Mouse (Mus musculus): ENCODE results near the gene Hist1h2ba. TPM values are rescaled to one million over a fixed set of nuclear protein-coding genes. Genes with fewer than 3 reads are reported as not detected.

Gene Hist1h2ba
- polyA plus RNA-seq, 1 experiment, result not detected

DNA sequence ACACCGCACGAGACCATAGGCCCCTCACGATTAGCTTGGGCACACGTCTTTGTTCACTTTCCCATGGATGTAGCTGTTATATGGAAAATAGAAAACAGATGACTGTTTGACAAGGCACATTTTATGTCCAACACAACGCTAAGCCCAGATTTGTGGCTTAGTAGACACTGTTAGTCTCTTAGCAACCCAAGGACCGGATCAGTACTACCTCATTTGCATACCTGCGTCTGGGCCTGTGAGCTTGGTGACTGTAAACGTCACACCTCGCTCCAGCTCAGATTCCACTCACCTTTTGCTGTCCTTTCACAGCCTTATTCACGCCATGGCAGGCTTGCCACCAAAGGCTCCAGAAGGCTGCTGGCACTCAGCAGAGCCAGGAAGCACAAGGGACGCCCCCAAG, 3.1 kb downstream of the Hist1h2ba start:
- Histone ChIP-seq H3K9me3 (replicated peaks; ENCODE audit: control insufficient read depth, insufficient read depth, low read length, poor library complexity, severe bottlenecking) (no peaks in the 10 kb centered on the region), H3K9ac (ENCODE audit: low read depth, poor library complexity, severe bottlenecking) (no peak overlapping the region), H3K4me1 (ENCODE audit: control insufficient read depth, insufficient read depth, low read length) (no peaks in the 10 kb centered on the region), H3K36me3 (ENCODE audit: control insufficient read depth, insufficient read depth, low read length, poor library complexity, severe bottlenecking) (no peaks in the 10 kb centered on the region), H3K27me3 (ENCODE audit: control insufficient read depth, insufficient read depth, low read length, poor library complexity, severe bottlenecking) (no peaks in the 10 kb centered on the region), H3K4me3 (ENCODE audit: low read depth, low read length) (no peak overlapping the region), H3K27ac (ENCODE audit: insufficient read depth, low read length) (no peak overlapping the region)
- TF ChIP-seq EP300 (IDR thresholded peaks at IDR 0.05; ENCODE audit: insufficient read depth, low read depth, low read length), result no peak
- no peak for TF ChIP-seq CTCF (IDR thresholded peaks at IDR 0.05; ENCODE audit: low read depth, low read length)
- no peak for TF ChIP-seq POLR2A (IDR thresholded peaks at IDR 0.05; ENCODE audit: insufficient read depth, low read length)

GRCm38 (mm10) chr13:23930461-23930860, 3.5 kb downstream of the Hist1h2ba start:
- TF ChIP-seq CTCF (IDR thresholded peaks at IDR 0.05; ENCODE audit: low read depth, low read length) (no peak), EP300 (IDR thresholded peaks at IDR 0.05; ENCODE audit: insufficient read depth, low read depth, low read length) (no peak), POLR2A (IDR thresholded peaks at IDR 0.05; ENCODE audit: insufficient read depth, low read length) (no peak)
- Histone ChIP-seq H3K27ac (ENCODE audit: insufficient read depth, low read length) (no peak overlapping the region), H3K9ac (ENCODE audit: low read depth, poor library complexity, severe bottlenecking) (no peak overlapping the region), H3K36me3 (ENCODE audit: control insufficient read depth, insufficient read depth, low read length, poor library complexity, severe bottlenecking) (no peaks in the 10 kb centered on the region), H3K9me3 (replicated peaks; ENCODE audit: control insufficient read depth, insufficient read depth, low read length, poor library complexity, severe bottlenecking) (no peaks in the 10 kb centered on the region), H3K4me1 (ENCODE audit: control insufficient read depth, insufficient read depth, low read length) (no peaks in the 10 kb centered on the region), H3K4me3 (ENCODE audit: low read depth, low read length) (no peak overlapping the region), H3K27me3 (ENCODE audit: control insufficient read depth, insufficient read depth, low read length, poor library complexity, severe bottlenecking) (no peaks in the 10 kb centered on the region)

DNA sequence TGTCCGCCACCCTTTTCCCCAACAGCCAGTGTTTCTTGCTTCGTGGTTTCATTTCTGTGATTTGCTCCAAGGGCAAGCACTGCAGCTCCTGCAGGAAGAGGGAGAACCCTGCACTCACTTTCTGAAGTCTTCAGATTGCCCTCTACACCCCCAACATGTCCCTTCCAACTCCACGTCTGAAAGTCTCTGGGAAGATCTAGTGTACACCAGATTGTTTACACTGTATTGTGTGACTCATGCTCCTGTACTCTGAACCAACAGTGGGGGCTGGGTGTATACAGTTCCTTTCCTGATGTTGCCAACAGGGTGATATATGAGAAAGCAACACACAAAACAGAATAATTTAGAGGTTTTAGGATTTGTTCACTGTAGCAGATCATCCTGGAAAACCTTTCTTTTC, 5.3 kb downstream of the Hist1h2ba start:
- no peaks in the 10 kb centered on the region for H3K4me1 ChIP-seq (ENCODE audit: control insufficient read depth, insufficient read depth, low read length)
- H3K27me3 ChIP-seq (ENCODE audit: control insufficient read depth, insufficient read depth, low read length, poor library complexity, severe bottlenecking), result no peaks in the 10 kb centered on the region
- no peaks in the 10 kb centered on the region for H3K36me3 ChIP-seq (ENCODE audit: control insufficient read depth, insufficient read depth, low read length, poor library complexity, severe bottlenecking)
- no peaks in the 10 kb centered on the region for H3K9me3 ChIP-seq (replicated peaks; ENCODE audit: control insufficient read depth, insufficient read depth, low read length, poor library complexity, severe bottlenecking)
- TF ChIP-seq EP300 (IDR thresholded peaks at IDR 0.05; ENCODE audit: insufficient read depth, low read depth, low read length) (no peak), CTCF (IDR thresholded peaks at IDR 0.05; ENCODE audit: low read depth, low read length) (no peak), POLR2A (IDR thresholded peaks at IDR 0.05; ENCODE audit: insufficient read depth, low read length) (no peak)
- no peak overlapping the region for H3K9ac ChIP-seq (ENCODE audit: low read depth, poor library complexity, severe bottlenecking)
- no peak overlapping the region for H3K27ac ChIP-seq (ENCODE audit: insufficient read depth, low read length)
- H3K4me3 ChIP-seq (ENCODE audit: low read depth, low read length), result no peak overlapping the region

GRCm38 (mm10) chr13:23925792-23926191, 8.2 kb downstream of the Hist1h2ba start:
- Histone ChIP-seq H3K36me3 (ENCODE audit: control insufficient read depth, insufficient read depth, low read length, poor library complexity, severe bottlenecking) (no peaks in the 10 kb centered on the region), H3K27me3 (ENCODE audit: control insufficient read depth, insufficient read depth, low read length, poor library complexity, severe bottlenecking) (no peaks in the 10 kb centered on the region), H3K27ac (ENCODE audit: insufficient read depth, low read length) (no peak overlapping the region), H3K4me1 (ENCODE audit: control insufficient read depth, insufficient read depth, low read length) (no peaks in the 10 kb centered on the region), H3K9ac (ENCODE audit: low read depth, poor library complexity, severe bottlenecking) (no peak overlapping the region), H3K9me3 (replicated peaks; ENCODE audit: control insufficient read depth, insufficient read depth, low read length, poor library complexity, severe bottlenecking) (no peaks in the 10 kb centered on the region), H3K4me3 (ENCODE audit: low read depth, low read length) (no peak overlapping the region)
- no peak for TF ChIP-seq POLR2A (IDR thresholded peaks at IDR 0.05; ENCODE audit: insufficient read depth, low read length)
- no peak for TF ChIP-seq EP300 (IDR thresholded peaks at IDR 0.05; ENCODE audit: insufficient read depth, low read depth, low read length)
- TF ChIP-seq CTCF (IDR thresholded peaks at IDR 0.05; ENCODE audit: low read depth, low read length), result no peak

DNA sequence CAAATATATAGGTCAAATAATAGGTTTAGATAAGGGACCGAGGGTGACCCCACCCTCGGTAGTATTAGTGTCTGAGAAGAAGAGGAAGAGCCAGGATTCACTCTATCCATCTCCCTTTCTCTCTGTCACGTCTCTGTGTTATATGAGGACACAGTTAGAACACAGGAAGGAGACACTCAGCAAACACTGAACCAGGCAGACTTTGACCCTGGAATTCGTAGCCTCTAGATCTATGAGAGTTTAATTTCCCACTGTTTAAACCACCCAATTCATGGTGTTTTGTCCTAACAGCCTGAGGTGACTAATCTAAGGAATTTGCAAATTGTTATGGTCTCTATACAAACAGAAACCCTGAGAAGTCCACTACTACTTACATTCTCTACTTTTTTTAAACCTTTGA, 16.3 kb downstream of the Hist1h2ba start:
- H3K4me3 ChIP-seq (ENCODE audit: low read depth, low read length), result no peak overlapping the region
- no peaks in the 10 kb centered on the region for H3K36me3 ChIP-seq (ENCODE audit: control insufficient read depth, insufficient read depth, low read length, poor library complexity, severe bottlenecking)
- TF ChIP-seq POLR2A (IDR thresholded peaks at IDR 0.05; ENCODE audit: insufficient read depth, low read length) (no peak), CTCF (IDR thresholded peaks at IDR 0.05; ENCODE audit: low read depth, low read length) (no peak), EP300 (IDR thresholded peaks at IDR 0.05; ENCODE audit: insufficient read depth, low read depth, low read length) (no peak)
- no peak overlapping the region for H3K27ac ChIP-seq (ENCODE audit: insufficient read depth, low read length)
- H3K9me3 ChIP-seq (replicated peaks; ENCODE audit: control insufficient read depth, insufficient read depth, low read length, poor library complexity, severe bottlenecking), result no peaks in the 10 kb centered on the region
- no peaks in the 10 kb centered on the region for H3K4me1 ChIP-seq (ENCODE audit: control insufficient read depth, insufficient read depth, low read length)
- H3K27me3 ChIP-seq (ENCODE audit: control insufficient read depth, insufficient read depth, low read length, poor library complexity, severe bottlenecking), result no peaks in the 10 kb centered on the region
- H3K9ac ChIP-seq (ENCODE audit: low read depth, poor library complexity, severe bottlenecking), result no peak overlapping the region

DNA sequence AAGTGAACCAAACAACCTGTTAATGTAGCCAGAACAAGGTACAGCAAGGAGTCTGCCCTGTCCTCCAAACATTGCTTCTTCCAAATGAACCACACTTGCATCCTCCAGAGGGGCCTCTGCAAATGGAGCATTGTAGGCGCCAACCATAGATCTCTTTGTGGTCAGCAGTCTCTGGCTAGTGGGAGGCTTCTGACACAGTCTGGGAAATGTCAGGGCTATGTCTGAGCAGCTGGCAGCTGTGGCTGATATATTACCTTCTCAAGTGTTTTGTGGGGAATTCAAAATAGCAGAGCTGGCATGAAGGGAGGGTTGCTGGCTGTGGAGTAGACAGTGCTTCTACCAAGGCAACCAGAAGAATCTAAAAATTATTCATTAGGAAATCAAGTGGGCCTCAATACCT, 17.8 kb downstream of the Hist1h2ba start:
- H3K9me3 ChIP-seq (replicated peaks; ENCODE audit: control insufficient read depth, insufficient read depth, low read length, poor library complexity, severe bottlenecking), result no peaks in the 10 kb centered on the region
- no peaks in the 10 kb centered on the region for H3K36me3 ChIP-seq (ENCODE audit: control insufficient read depth, insufficient read depth, low read length, poor library complexity, severe bottlenecking)
- H3K9ac ChIP-seq (ENCODE audit: low read depth, poor library complexity, severe bottlenecking), result no peak overlapping the region
- H3K4me1 ChIP-seq (ENCODE audit: control insufficient read depth, insufficient read depth, low read length), result no peaks in the 10 kb centered on the region
- no peak overlapping the region for H3K4me3 ChIP-seq (ENCODE audit: low read depth, low read length)
- TF ChIP-seq EP300 (IDR thresholded peaks at IDR 0.05; ENCODE audit: insufficient read depth, low read depth, low read length) (no peak), POLR2A (IDR thresholded peaks at IDR 0.05; ENCODE audit: insufficient read depth, low read length) (no peak), CTCF (IDR thresholded peaks at IDR 0.05; ENCODE audit: low read depth, low read length) (no peak)
- H3K27ac ChIP-seq (ENCODE audit: insufficient read depth, low read length), result no peak overlapping the region
- no peaks in the 10 kb centered on the region for H3K27me3 ChIP-seq (ENCODE audit: control insufficient read depth, insufficient read depth, low read length, poor library complexity, severe bottlenecking)

All from ES-Bruce4 (cell line).